ENCODE assay signal across 18 mouse cellular contexts in the genomic region with DNA sequence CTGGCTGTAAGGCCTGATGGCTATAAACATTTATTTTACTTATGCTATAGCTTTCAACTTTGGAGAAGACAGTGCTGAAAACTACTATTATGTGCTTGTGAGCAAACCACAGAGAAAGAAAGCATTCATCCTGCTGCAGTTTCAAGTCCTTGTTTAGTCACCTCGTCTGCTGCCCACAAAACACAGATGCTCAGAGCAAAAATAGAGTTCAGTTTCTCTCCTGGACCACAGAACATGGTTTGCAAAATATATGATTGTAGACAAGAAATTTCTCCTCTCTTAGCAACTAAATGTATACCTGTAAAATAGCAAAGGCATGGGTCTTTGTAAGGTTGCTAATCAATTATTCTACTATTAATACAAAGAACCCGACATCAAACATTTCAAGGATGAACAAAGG.
DNase-seq lines count a peak whose midpoint lies in the region.
"Had no signal": no experiment of that assay in that cellular context is flagged by ENCODE, and none has a peak within 500 bp of the region (broad histone marks: within the 10 kb centered on the region; RNA-seq: fewer than 3 reads in every experiment).

No protein-coding gene starts in this region.

- intact Hi-C loops in left cerebral cortex, postnatal 4 days (cut with DNase I): no loop called here
- intact Hi-C loops in left cerebral cortex, postnatal 36 days (cut with DNase I): loop anchor here (10.0 kb wide), 1 partner anchor 214 kb away; a partner anchor contains a TSS

- DNase-seq in frontal cortex, adult 2 months (ENCODE audit: extremely low spot score in 1 of 2, low spot score in 1 of 2): peak; percentile 32 to 63
- DNase-seq in frontal cortex, postnatal 10 days (ENCODE audit: low spot score in 2 of 2): no peak
- DNase-seq in left cerebral cortex, adult 9 months (ENCODE audit: low spot score in 2 of 2): peak; percentile 18 to 54
- DNase-seq in left cerebral cortex, postnatal 4 days: no peak
- DNase-seq in A20 (ENCODE audit: low read depth, low spot score): peak; percentile 50
- DNase-seq in left cerebral cortex, postnatal 36 days (ENCODE audit: low spot score in 2 of 2): peak; percentile 12 to 33
- no peak for DNase-seq in kidney, postnatal 4 days
- no peak for DNase-seq in kidney, adult 11 months
- DNase-seq: adrenal gland, postnatal 25 days; cerebellum, adult 18-20 months; cerebellum, postnatal 10 days; heart, adult 2 months; heart, postnatal 4 days; kidney, postnatal 14 days; layer of hippocampus, postnatal 36 days; liver, postnatal 0 days; lung, postnatal 36 days; thymus, postnatal 14 days had no signal

Comparison
In these comparisons a context has a peak if more than half of its experiments do, and no peak if none do; other contexts are left out.
1. DNase-seq: peak in frontal cortex, adult 2 months (2 of 2), left cerebral cortex, adult 9 months (2 of 2), A20 (single experiment) and left cerebral cortex, postnatal 36 days (2 of 2); none in frontal cortex, postnatal 10 days (0 of 2), left cerebral cortex, postnatal 4 days (single experiment), kidney, postnatal 4 days (0 of 2) and kidney, adult 11 months (single experiment).